Mouse (Mus musculus) liver, embryonic 14.5 days (tissue): Measurements from ENCODE around the gene Il2ra. TPM values are rescaled to one million over a fixed set of nuclear protein-coding genes. Genes with fewer than 3 reads are reported as not detected.

Experiments used
- ATAC-seq: fragments of 200-750 bp; cut with Nextera tagmentation; 2 replicates; pipeline ENCODE4 v1.8.0; 2017; ENCODE audit warnings: moderate number of reproducible peaks, mild to moderate bottlenecking, moderate library complexity; ENCODE audit not compliant: insufficient read depth
- DNase-seq, 3 experiments: peaks; one replicate each; pipeline ENCODE4 v3.0.0-alpha.2; 2012 to 2013; ENCODE audit warnings: low read depth in 3 of 3, low spot score in 3 of 3
- H3K27ac ChIP-seq: fragments of 300-500 bp; sonication (generic); 2 replicates; pipeline ENCODE4 v1.5.1; 2014; ENCODE audit warnings: moderate library complexity, mild to moderate bottlenecking, control low read depth, inconsistent platforms
- H3K27me3 ChIP-seq: fragments of 300-500 bp; sonication (generic); 2 replicates; pipeline ENCODE4 v1.6.1; 2014; ENCODE audit warnings: mild to moderate bottlenecking, low read length, moderate library complexity; ENCODE audit not compliant: control insufficient read depth, insufficient read depth
- H3K36me3 ChIP-seq: fragments of 300-500 bp; sonication (generic); replicated peaks from 2 replicates; pipeline ENCODE4 v1.6.1; 2014; ENCODE audit warnings: low read depth; ENCODE audit not compliant: control insufficient read depth, insufficient read depth
- H3K4me1 ChIP-seq, 2 experiments: fragments of 200-500 bp in 1 of 2; fragments of 300-500 bp in 1 of 2; sonication (generic) in 1 of 2; replicated peaks; 2 replicates each; pipeline ENCODE4 v1.6.1; 2012 to 2014; ENCODE audit warnings: antibody characterized with exemption in 1 of 2, inconsistent platforms in 1 of 2, low read length in 1 of 2; ENCODE audit not compliant: control insufficient read depth in 2 of 2, insufficient read depth in 2 of 2
- H3K4me2 ChIP-seq: fragments of 300-500 bp; sonication (generic); 2 replicates; pipeline ENCODE4 v1.6.1; 2014; ENCODE audit warnings: low read depth, mild to moderate bottlenecking, control low read depth, moderate library complexity
- H3K4me3 ChIP-seq, 2 experiments: fragments of 200-500 bp in 1 of 2; fragments of 300-500 bp in 1 of 2; sonication (generic) in 1 of 2; 2 replicates each; pipeline ENCODE4 v1.5.1; 2012 to 2014; ENCODE audit warnings: low read depth in 2 of 2, low read length in 2 of 2, mild to moderate bottlenecking in 2 of 2, control low read depth in 1 of 2, inconsistent platforms in 1 of 2, moderate library complexity in 1 of 2; ENCODE audit not compliant: insufficient read depth in 1 of 2
- H3K9ac ChIP-seq: fragments of 300-500 bp; sonication (generic); replicated peaks from 2 replicates; pipeline ENCODE4 v1.6.1; 2014; ENCODE audit warnings: mild to moderate bottlenecking, control low read depth, moderate library complexity
- H3K9me3 ChIP-seq: fragments of 300-500 bp; sonication (generic); 2 replicates; pipeline ENCODE4 v1.6.1; 2016; ENCODE audit warnings: low read length, mixed read lengths; ENCODE audit not compliant: control insufficient read depth
- CTCF ChIP-seq: IDR thresholded peaks from 2 replicates; pipeline ENCODE4 v1.5.1; 2016; ENCODE audit warnings: antibody characterized with exemption, low read depth, control low read depth
- EP300 ChIP-seq: IDR thresholded peaks from 2 replicates; pipeline ENCODE4 v1.6.1; 2016; ENCODE audit warnings: antibody characterized with exemption, low read depth
- WGBS: fragments of 180-500 bp; shearing (Covaris S2); extraction: QIAGEN DNeasy Blood & Tissue Kit; methylation state at CpG from one replicate; pipeline ENCODE4 v1.1.7; 2014; ENCODE audit not compliant: insufficient replicate concordance; 5-methylcytosine and 5-hydroxymethylcytosine counted together
- polyA plus RNA-seq, 2 experiments: library from polyadenylated mRNA; depleted of rRNA in 1 of 2; stranded (reverse) in 1 of 2; unstranded in 1 of 2; fragments of >200 nt; fragmentation: Nextera tagmentation in 1 of 2; extraction: Ambion mirVana in 1 of 2; gene quantifications; 2 replicates each; pipeline versions ENCODE4 v1.2.1 to v1.2.3; 2012 to 2014

The Il2ra gene
- polyA plus RNA-seq, 2 experiments: 0.01 TPM; not detected in 1

- Histone ChIP-seq H3K36me3 (no peaks in the 10 kb centered on the region), H3K4me1 (no peaks in the 10 kb centered on the region), H3K27me3 (no peaks in the 10 kb centered on the region), H3K9ac (no peak overlapping the region), H3K4me2 (no peak overlapping the region), H3K9me3 (no peaks in the 10 kb centered on the region), H3K27ac (no peak overlapping the region), H3K4me3 (no peak overlapping the region)
- WGBS: 46% methylated on average over 3 of the region's 3 CpGs
- no peak for ATAC-seq
- DNase-seq: no peak
- no peak for TF ChIP-seq CTCF
- TF ChIP-seq EP300: no peak
Observed at GRCm38 (mm10) chr2:11636138-11636480, 6.5 kb upstream of the Il2ra start.

- H3K4me3 ChIP-seq: no peak overlapping the region
- TF ChIP-seq CTCF (no peak), EP300 (no peak)
- DNase-seq (peak in 1 of 3 experiments; percentile 2), ATAC-seq (no peak)
- H3K27ac ChIP-seq: no peak overlapping the region
- WGBS: 10% methylated on average over 1 of the region's 1 CpGs
- H3K9ac ChIP-seq: no peak overlapping the region
- no peak overlapping the region for H3K4me2 ChIP-seq
- H3K9me3 ChIP-seq: no peaks in the 10 kb centered on the region
- no peaks in the 10 kb centered on the region for H3K4me1 ChIP-seq
- no peaks in the 10 kb centered on the region for H3K36me3 ChIP-seq
- no peaks in the 10 kb centered on the region for H3K27me3 ChIP-seq
Observed at GRCm38 (mm10) chr2:11637115-11637514, 5.5 kb upstream of the Il2ra start.

- H3K27me3 ChIP-seq: no peaks in the 10 kb centered on the region
- no peak for TF ChIP-seq EP300
- no peak for TF ChIP-seq CTCF
- no peaks in the 10 kb centered on the region for H3K36me3 ChIP-seq
- no peak overlapping the region for H3K9ac ChIP-seq
- H3K9me3 ChIP-seq: no peaks in the 10 kb centered on the region
- DNase-seq (no peak), ATAC-seq (no peak)
- no peak overlapping the region for H3K4me2 ChIP-seq
- WGBS: 27% methylated on average over 1 of the region's 1 CpGs
- H3K4me3 ChIP-seq: no peak overlapping the region
- H3K4me1 ChIP-seq: no peaks in the 10 kb centered on the region
- H3K27ac ChIP-seq: no peak overlapping the region
Observed at GRCm38 (mm10) chr2:11644057-11644456, 1.4 kb downstream of the Il2ra start.

- Histone ChIP-seq H3K4me3 (no peak overlapping the region), H3K9ac (no peak overlapping the region), H3K27ac (no peak overlapping the region), H3K36me3 (no peaks in the 10 kb centered on the region), H3K9me3 (no peaks in the 10 kb centered on the region), H3K4me1 (no peaks in the 10 kb centered on the region), H3K4me2 (no peak overlapping the region), H3K27me3 (no peaks in the 10 kb centered on the region)
- 60% methylated on average over 2 of the region's 2 CpGs for WGBS
- no peak for DNase-seq
- no peak for TF ChIP-seq EP300
- no peak for TF ChIP-seq CTCF
- ATAC-seq: no peak
Observed at GRCm38 (mm10) chr2:11645297-11645696, 2.7 kb downstream of the Il2ra start.

- H3K36me3 ChIP-seq: no peaks in the 10 kb centered on the region
- ATAC-seq: no peak
- no peaks in the 10 kb centered on the region for H3K9me3 ChIP-seq
- 30% methylated on average over 3 of the region's 3 CpGs for WGBS
- H3K27ac ChIP-seq: no peak overlapping the region
- no peak overlapping the region for H3K4me3 ChIP-seq
- no peak for TF ChIP-seq EP300
- no peak overlapping the region for H3K9ac ChIP-seq
- no peaks in the 10 kb centered on the region for H3K27me3 ChIP-seq
- no peaks in the 10 kb centered on the region for H3K4me1 ChIP-seq
- H3K4me2 ChIP-seq: no peak overlapping the region
- no peak for DNase-seq
Observed at GRCm38 (mm10) chr2:11651476-11651875, 8.9 kb downstream of the Il2ra start.

- Histone ChIP-seq H3K9me3 (no peaks in the 10 kb centered on the region), H3K36me3 (no peaks in the 10 kb centered on the region), H3K4me1 (no peaks in the 10 kb centered on the region), H3K27me3 (no peaks in the 10 kb centered on the region), H3K4me2 (no peak overlapping the region), H3K27ac (no peak overlapping the region), H3K9ac (no peak overlapping the region), H3K4me3 (no peak overlapping the region)
- 59% methylated on average over 3 of the region's 3 CpGs for WGBS
- DNase-seq (no peak), ATAC-seq (no peak)
- TF ChIP-seq CTCF (no peak), EP300 (no peak)
Observed at GRCm38 (mm10) chr2:11652196-11652595, 9.6 kb downstream of the Il2ra start.
